Mouse (Mus musculus) forebrain, embryonic 11.5 days (tissue): ENCODE data around the gene Rps6ka3. TPM values are rescaled to one million over a fixed set of nuclear protein-coding genes. Genes with fewer than 3 reads are reported as not detected.

Source experiments
- ATAC-seq: fragments of 200-750 bp; cut with Nextera tagmentation; replicated peaks from 2 replicates; pipeline ENCODE4 v1.8.0; 2017; ENCODE audit warnings: moderate TSS enrichment; ENCODE audit not compliant: low FRiP score
- DNase-seq: peaks from one replicate; pipeline ENCODE4 v3.0.0-alpha.2; 2017; ENCODE audit warnings: low spot score
- H3K27ac ChIP-seq: fragments of 300-500 bp; sonication (generic); 2 replicates; pipeline ENCODE4 v1.5.1; 2014; ENCODE audit warnings: low read depth, low read length
- H3K27me3 ChIP-seq: fragments of 300-500 bp; sonication (generic); 2 replicates; pipeline ENCODE4 v1.6.1; 2014; ENCODE audit warnings: mild to moderate bottlenecking, low read length, mixed read lengths; ENCODE audit not compliant: control insufficient read depth, insufficient read depth
- H3K36me3 ChIP-seq: fragments of 300-500 bp; sonication (generic); 2 replicates; pipeline ENCODE4 v1.6.1; 2014; ENCODE audit warnings: mild to moderate bottlenecking, low read length, moderate library complexity, mixed read lengths; ENCODE audit not compliant: control insufficient read depth, insufficient read depth
- H3K4me1 ChIP-seq: fragments of 300-500 bp; sonication (generic); replicated peaks from 2 replicates; pipeline ENCODE4 v1.6.1; 2014; ENCODE audit warnings: low read length, mixed read lengths; ENCODE audit not compliant: control insufficient read depth, insufficient read depth
- H3K4me2 ChIP-seq: fragments of 300-500 bp; sonication (generic); 2 replicates; pipeline ENCODE4 v1.6.1; 2014; ENCODE audit warnings: low read depth, mild to moderate bottlenecking, low read length, moderate library complexity, mixed read lengths; ENCODE audit not compliant: severe bottlenecking
- H3K4me3 ChIP-seq: fragments of 300-500 bp; sonication (generic); 2 replicates; pipeline ENCODE4 v1.5.1; 2014; ENCODE audit warnings: low read depth, low read length
- H3K9ac ChIP-seq: fragments of 300-500 bp; sonication (generic); 2 replicates; pipeline ENCODE4 v1.6.1; 2014; ENCODE audit warnings: low read length
- H3K9me3 ChIP-seq: fragments of 300-500 bp; sonication (generic); 2 replicates; pipeline ENCODE4 v1.6.1; 2016; ENCODE audit warnings: low read length, mixed read lengths; ENCODE audit not compliant: control insufficient read depth
- WGBS: fragments of 180-500 bp; shearing (Covaris S2); extraction: QIAGEN DNeasy Blood & Tissue Kit; methylation state at CpG from one replicate; pipeline ENCODE4 v1.1.7; 2014; 5-methylcytosine and 5-hydroxymethylcytosine counted together
- polyA plus RNA-seq: library from polyadenylated mRNA; unstranded; fragments of >200 nt; fragmentation: Nextera tagmentation; extraction: Ambion mirVana; gene quantifications from 2 replicates; pipeline ENCODE4 v1.2.1, GENCODE M21; 2014

The Rps6ka3 gene
- polyA plus RNA-seq, result 5.3 and 5.8 TPM in 2 replicates

DNA sequence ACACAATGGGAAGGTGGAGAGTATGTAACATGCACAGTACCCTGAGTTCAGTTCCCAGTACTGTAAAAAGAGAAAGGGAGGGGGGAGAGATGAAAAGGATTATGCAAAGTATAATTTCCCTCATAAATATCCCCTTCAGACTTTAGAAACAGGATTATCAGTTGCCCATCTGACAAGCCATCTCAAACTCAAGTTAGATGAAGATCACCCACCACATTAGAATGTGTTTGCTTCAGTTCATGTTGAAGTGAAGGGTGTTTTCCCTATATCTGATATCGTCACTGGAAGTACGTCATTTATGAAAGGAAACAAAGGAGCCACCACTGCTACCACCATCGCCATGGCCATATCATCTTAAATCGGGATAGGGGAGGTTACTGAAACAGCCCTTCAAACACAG is at the start of gene Rps6ka3:
TSS of gene Rps6ka3 (plus strand) at position 301 of the 400 bp plus-strand sequence.
- no peak within 1 kb of the TSS for H3K4me2 ChIP-seq
- ATAC-seq (no peak), DNase-seq (no peak)
- H3K9me3 ChIP-seq, result no peaks in the 10 kb centered on the region
- H3K4me3 ChIP-seq, result no peak within 1 kb of the TSS
- no peak within 1 kb of the TSS for H3K27ac ChIP-seq
- no peaks in the 10 kb centered on the region for H3K36me3 ChIP-seq
- no peak within 1 kb of the TSS for H3K9ac ChIP-seq
- 93% methylated on average over 4 of the region's 4 CpGs for WGBS
- H3K27me3 ChIP-seq, result no peaks in the 10 kb centered on the region
- H3K4me1 ChIP-seq, result no peaks in the 10 kb centered on the region

DNA sequence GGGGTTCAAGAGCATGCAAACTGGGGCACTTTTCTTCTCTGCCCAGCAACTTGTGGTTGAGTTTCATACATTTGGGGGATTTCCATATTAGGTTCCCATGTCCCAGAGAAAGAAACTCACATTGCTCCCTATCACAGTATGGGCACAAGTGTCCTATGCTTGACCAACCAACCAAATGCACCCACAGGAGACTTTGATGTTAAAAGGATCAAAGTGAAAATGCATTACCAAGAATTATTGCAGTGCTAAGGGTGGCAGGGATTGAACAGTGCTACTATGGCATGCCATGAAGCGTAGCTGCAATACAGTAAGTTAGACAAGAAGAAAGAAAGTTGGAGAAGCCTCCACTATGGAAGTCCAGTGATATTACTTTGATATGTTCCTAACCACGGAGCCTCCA is 40.9 kb upstream of the Rps6ka3 start:
- DNase-seq (no peak), ATAC-seq (no peak)
- H3K4me3 ChIP-seq, result no peak overlapping the region
- no peak overlapping the region for H3K27ac ChIP-seq
- no peaks in the 10 kb centered on the region for H3K9me3 ChIP-seq
- no peaks in the 10 kb centered on the region; the same call in 1 of the 2 replicates for H3K27me3 ChIP-seq
- H3K9ac ChIP-seq, result no peak overlapping the region
- H3K4me1 ChIP-seq, result no peaks in the 10 kb centered on the region
- no peak overlapping the region for H3K4me2 ChIP-seq
- no peaks in the 10 kb centered on the region for H3K36me3 ChIP-seq
- WGBS, result 84% methylated on average over 2 of the region's 2 CpGs

DNA sequence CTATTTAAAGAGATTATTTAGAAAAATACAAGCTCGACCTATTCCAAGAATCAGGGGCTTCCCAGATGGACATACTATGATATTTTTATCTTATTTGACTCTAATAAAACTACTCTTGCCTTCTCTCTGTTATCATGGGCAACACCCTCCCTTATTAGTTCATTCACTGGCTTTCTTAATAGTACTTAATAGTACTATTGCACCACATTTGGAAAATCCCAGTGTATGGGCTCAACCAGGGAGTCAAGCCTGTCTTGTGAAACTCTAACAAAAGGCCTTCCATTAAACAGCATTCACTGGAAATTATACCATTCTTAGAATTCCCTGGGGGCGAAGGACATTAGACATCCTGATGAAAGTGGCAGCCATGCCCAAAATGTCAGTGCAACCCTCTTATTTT is 38.5 kb upstream of the Rps6ka3 start:
- Histone ChIP-seq H3K27me3 (no peaks in the 10 kb centered on the region; the same call in 1 of the 2 replicates), H3K4me2 (no peak overlapping the region), H3K4me3 (no peak overlapping the region), H3K9ac (no peak overlapping the region), H3K27ac (no peak overlapping the region), H3K36me3 (no peaks in the 10 kb centered on the region), H3K9me3 (no peaks in the 10 kb centered on the region), H3K4me1 (no peaks in the 10 kb centered on the region)
- DNase-seq (no peak), ATAC-seq (no peak)
- WGBS, result 79% methylated on average over 2 of the region's 2 CpGs

- no peak overlapping the region for H3K4me3 ChIP-seq
- no peaks in the 10 kb centered on the region for H3K36me3 ChIP-seq
- DNase-seq (no peak), ATAC-seq (no peak)
- H3K4me2 ChIP-seq, result no peak overlapping the region
- no peaks in the 10 kb centered on the region for H3K9me3 ChIP-seq
- no peaks in the 10 kb centered on the region for H3K4me1 ChIP-seq
- no peak overlapping the region for H3K9ac ChIP-seq
- no peak overlapping the region for H3K27ac ChIP-seq
- WGBS, result 79% methylated on average over 4 of the region's 4 CpGs
- no peaks in the 10 kb centered on the region; the same call in 1 of the 2 replicates for H3K27me3 ChIP-seq
Measured at GRCm38 (mm10) chrX:159191581-159191980, 18.5 kb upstream of the Rps6ka3 start.

DNA sequence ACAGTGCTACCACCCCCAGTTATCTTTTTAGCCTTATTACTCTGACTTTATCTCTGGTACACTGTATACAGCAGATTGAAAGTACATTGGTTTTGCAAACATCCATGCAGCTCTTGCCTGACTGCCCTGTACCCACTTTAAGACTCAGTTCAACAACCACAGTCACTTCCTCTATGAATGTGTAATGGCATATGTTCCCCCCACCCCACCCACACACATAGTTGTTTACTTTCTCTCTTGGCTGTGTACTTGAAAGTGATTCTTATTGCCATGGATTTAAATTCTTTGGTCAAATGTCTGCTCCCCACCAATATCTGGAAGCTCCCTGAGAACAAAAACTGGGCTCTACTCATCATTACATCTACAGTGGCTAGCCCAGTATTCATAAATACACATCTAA is 10.6 kb upstream of the Rps6ka3 start:
- Histone ChIP-seq H3K27me3 (no peaks in the 10 kb centered on the region), H3K4me1 (no peaks in the 10 kb centered on the region)
- ATAC-seq, result no peak

DNA sequence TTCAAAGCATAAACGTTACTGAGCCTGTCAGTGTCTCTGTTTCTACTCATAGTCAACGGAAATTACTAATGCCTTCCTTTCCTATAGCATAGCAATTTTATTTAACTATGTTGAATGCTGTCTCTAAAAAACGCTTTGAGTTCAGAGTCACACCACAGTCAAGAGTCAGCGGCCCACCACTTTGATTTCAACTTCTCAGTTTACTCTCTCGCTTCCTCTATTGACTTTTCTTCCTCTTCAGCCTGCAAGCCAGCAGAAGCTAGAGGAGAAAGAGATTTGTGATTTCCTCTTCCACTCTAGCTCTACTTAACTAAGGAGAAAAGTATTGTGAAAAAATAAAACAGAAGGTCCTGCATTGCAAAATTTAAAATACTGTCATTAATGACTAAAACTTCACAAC is 10.0 kb upstream of the Rps6ka3 start:
- Histone ChIP-seq H3K27me3 (no peaks in the 10 kb centered on the region), H3K9ac (no peak overlapping the region), H3K27ac (no peak overlapping the region), H3K4me3 (no peak overlapping the region), H3K9me3 (no peaks in the 10 kb centered on the region), H3K4me2 (no peak overlapping the region), H3K4me1 (no peaks in the 10 kb centered on the region), H3K36me3 (no peaks in the 10 kb centered on the region)
- 80% methylated on average over 5 of the region's 5 CpGs for WGBS
- no peak for ATAC-seq
- no peak for DNase-seq

More for the DNA sequence above, 10.6 kb upstream of the Rps6ka3 start:
- Histone ChIP-seq H3K9ac (no peak overlapping the region), H3K27ac (no peak overlapping the region), H3K36me3 (no peaks in the 10 kb centered on the region), H3K9me3 (no peaks in the 10 kb centered on the region), H3K4me3 (no peak overlapping the region), H3K4me2 (no peak overlapping the region)
- DNase-seq, result no peak

DNA sequence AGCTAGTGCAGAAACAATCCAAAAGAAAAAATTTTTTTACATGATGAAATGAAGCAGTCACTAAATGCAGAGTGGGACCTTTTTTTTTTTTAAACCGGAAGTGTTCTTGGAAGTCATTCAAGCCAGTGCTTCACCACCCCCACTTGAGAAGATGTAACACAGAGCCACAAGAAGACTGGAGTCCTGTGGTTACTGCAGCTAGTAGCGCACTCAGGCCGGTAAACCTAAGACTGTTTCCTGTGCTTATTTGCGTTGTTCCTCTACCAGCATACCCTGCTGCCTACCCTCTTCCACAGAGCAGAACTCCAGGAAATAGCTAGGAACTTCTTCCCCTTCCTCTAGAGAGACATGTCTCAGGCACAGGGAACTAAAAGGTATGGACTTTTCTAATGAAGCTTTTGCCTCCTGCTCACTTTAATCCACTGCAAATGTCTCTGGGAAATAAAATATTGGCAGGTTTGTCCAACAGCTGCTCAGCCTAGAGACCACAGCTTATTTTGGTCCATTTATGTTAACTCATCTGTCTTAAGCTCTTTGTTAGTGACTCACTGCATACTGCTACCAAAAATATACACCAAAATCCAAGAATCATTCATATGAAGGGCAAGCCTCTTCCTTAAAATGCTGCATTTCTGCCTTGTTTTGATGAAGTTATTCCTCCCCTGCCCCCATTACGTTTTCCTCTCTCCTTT is 931 bp downstream of the Rps6ka3 start:
- H3K9me3 ChIP-seq, result no peaks in the 10 kb centered on the region
- WGBS, result 76% methylated on average over 5 of the region's 5 CpGs
- no peaks in the 10 kb centered on the region for H3K4me1 ChIP-seq
- DNase-seq (no peak), ATAC-seq (no peak)
- H3K27ac ChIP-seq, result no peak overlapping the region
- H3K36me3 ChIP-seq, result no peaks in the 10 kb centered on the region
- H3K4me2 ChIP-seq, result no peak overlapping the region
- no peaks in the 10 kb centered on the region for H3K27me3 ChIP-seq
- H3K9ac ChIP-seq, result no peak overlapping the region
- H3K4me3 ChIP-seq, result no peak overlapping the region

DNA sequence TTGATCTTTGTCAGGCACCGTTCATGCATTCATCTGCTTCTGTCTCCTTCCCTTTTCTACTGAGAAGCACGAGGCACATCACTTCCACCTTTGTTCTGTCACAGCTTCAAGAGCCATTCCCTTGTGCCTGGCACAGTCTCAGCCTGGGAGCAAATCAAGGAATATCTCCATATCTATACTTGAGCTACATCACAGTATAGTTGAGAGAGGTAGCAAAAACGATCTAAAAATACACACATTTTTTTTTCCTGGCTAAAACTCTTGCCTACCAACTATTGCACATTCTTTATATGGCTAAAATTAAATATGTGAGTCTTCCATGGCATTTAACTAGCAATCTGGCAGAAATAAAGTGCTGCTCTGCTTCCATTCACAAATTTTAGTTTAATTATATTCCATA is 5.1 kb downstream of the Rps6ka3 start:
- 43% methylated on average over 3 of the region's 3 CpGs for WGBS
- Histone ChIP-seq H3K27me3 (no peaks in the 10 kb centered on the region), H3K4me1 (no peaks in the 10 kb centered on the region), H3K9me3 (no peaks in the 10 kb centered on the region), H3K27ac (no peak overlapping the region), H3K4me3 (no peak overlapping the region), H3K36me3 (no peaks in the 10 kb centered on the region), H3K9ac (no peak overlapping the region), H3K4me2 (no peak overlapping the region)
- DNase-seq (no peak), ATAC-seq (no peak)

DNA sequence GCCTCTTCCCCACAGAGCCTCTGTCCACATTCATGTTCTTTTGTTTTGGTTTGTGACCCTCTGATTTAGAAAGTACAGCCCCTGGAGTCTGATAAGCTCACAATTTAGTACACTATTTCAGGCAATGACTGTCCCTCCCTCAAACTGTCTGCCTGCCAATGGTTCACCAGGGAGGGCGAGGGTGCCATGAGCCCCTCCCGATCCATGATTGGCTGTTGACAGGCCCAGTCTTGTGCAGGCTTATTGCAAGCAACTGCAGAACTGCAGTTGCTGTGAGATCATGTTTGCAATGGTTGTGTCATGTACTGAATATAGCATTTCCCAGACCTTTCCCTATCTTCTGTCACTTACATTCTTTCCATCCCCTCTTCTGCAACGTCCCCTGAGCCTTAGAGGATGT is 12.4 kb downstream of the Rps6ka3 start:
- no peak for DNase-seq
- no peak overlapping the region for H3K9ac ChIP-seq
- no peak overlapping the region for H3K4me3 ChIP-seq
- H3K4me1 ChIP-seq, result no peaks in the 10 kb centered on the region
- H3K27ac ChIP-seq, result no peak overlapping the region
- H3K9me3 ChIP-seq, result no peaks in the 10 kb centered on the region
- ATAC-seq, result no peak
- 73% methylated on average over 3 of the region's 3 CpGs for WGBS
- H3K4me2 ChIP-seq, result no peak overlapping the region
- no peaks in the 10 kb centered on the region for H3K36me3 ChIP-seq
- H3K27me3 ChIP-seq, result no peaks in the 10 kb centered on the region
